Mouse (Mus musculus) WW6 (cell line): ENCODE measurements around the gene 9430038I01Rik.

Experiments
- DNase-seq: peaks from one replicate; pipeline ENCODE4 v3.0.0-alpha.2; 2013; ENCODE audit warnings: low read depth, low spot score

The 9430038I01Rik gene

DNA sequence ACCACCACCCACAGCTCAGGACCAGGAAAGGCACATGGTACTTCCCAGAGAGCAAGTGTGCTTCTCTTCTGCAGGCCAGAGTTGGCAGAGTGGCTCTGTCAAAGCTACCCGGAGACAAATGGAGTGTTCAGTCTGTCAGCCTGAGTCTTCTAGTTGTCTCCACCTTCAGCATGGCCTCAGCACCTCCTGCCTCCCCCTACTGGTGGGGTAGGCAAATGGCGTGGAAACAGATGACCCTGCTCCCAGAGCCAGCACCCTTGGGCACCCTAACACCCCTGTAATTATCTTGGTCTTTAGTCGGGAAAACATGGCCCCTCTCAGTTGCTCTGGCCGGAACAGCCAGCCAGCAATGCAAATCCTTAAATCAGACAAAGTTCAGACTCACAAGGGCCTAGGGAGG, 43.8 kb downstream of the 9430038I01Rik start:
- DNase-seq = no peak

DNA sequence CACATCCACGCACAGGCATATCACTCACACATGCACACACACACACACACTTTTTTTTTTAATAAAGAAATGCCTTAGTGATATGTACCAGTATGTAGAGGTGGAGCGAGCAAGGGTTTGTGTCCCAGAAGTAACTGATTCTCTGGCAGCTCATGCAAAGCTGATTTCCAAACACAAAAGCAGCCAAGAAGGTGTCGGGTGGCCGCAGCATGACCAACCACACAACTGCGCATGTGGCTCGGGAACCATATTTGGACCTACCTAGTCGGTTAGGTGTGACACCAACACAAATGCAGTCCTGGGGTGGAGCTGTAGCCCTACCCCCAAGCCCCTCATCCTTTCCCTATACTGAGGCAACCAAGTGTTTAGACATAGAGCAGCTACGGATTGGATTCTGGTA, 45.5 kb downstream of the 9430038I01Rik start:
- no peak for DNase-seq

DNA sequence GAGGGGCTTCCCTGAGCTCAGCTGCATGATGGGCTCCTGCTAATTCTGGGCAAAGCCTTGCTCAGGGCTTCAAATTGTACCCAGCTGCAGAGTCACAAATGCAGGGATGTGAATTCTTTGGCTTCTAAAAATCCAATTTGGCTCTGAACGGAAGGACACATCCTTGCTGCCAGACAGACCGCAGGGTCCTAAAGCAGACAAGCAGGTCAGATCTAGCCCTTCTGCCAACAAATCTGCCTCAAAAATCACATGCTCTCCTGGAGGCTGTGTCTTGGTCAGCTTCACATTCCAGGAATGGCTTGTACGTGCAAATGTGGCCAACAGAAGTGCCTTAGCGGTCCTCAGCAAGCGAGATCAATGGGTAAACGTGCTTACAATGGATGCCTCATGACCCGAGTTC, 46.0 kb downstream of the 9430038I01Rik start:
- DNase-seq = no peak

DNA sequence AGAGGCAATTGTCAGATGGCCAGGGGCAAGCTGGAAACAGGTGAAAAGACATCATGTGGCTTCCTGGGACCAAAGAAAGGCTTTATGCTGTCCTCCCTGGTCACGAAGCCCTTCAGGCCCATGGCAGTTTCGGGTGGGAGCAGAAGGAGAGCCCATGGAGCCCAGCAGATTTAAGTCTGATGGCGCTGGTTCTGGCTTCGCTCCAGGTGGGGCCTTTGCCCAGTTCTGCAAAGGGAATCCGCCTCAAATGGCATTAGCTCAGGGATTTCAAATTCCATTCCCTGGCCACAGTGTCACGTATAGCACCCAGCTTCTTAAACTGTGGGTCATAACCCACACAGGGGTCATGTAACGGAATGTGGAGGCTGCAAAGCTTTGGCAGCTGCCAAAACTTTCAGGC, 63.7 kb downstream of the 9430038I01Rik start:
- no peak for DNase-seq

DNA sequence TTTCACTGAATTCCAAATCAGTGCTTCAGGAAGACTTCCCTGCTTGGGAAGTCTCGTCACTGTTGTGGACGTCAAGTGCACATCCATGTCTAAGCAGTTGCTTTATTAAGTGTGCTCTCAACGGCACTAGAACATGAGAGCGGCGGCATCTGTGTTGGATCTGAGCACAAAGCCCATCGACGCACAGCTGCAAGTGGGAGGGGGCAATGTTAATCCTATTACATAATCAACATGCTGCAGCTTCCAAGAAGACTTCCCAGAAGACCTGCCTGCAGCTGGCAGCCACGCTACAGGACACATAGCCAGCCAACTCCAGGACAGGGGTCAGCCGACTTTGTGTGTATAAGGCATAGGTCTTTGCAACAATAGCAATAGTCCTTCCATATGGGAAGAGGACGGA, 64.5 kb downstream of the 9430038I01Rik start:
- DNase-seq = no peak

DNA sequence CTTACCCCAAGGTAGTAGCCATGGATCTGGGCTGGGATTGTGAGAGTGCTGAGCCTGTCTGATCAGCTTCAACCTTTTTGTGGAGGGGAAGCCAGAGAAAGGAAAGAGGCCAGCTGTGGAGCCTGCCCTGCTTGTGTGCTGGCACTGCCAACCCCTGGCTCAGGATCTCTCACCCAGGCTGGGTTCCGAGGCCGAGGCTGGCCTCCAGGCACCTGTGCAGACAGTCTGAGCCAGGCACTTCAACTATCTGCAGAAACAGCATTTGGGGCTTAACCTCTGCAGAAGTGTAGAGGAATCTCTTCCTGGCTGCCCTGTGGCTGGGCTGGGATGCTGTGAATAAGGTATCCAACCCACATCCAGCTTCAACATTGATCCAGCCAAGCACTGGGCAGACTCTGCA, 76.6 kb downstream of the 9430038I01Rik start:
- DNase-seq = no peak
